Mouse (Mus musculus): ENCODE measurements around the gene Tha1. TPM values are rescaled to one million over a fixed set of nuclear protein-coding genes. Genes with fewer than 3 reads are reported as not detected.

Gene Tha1
- polyA plus RNA-seq (2016; fragmentation: Nextera tagmentation; extraction: Ambion mirVana): 1.7 TPM in 2 replicates

DNA sequence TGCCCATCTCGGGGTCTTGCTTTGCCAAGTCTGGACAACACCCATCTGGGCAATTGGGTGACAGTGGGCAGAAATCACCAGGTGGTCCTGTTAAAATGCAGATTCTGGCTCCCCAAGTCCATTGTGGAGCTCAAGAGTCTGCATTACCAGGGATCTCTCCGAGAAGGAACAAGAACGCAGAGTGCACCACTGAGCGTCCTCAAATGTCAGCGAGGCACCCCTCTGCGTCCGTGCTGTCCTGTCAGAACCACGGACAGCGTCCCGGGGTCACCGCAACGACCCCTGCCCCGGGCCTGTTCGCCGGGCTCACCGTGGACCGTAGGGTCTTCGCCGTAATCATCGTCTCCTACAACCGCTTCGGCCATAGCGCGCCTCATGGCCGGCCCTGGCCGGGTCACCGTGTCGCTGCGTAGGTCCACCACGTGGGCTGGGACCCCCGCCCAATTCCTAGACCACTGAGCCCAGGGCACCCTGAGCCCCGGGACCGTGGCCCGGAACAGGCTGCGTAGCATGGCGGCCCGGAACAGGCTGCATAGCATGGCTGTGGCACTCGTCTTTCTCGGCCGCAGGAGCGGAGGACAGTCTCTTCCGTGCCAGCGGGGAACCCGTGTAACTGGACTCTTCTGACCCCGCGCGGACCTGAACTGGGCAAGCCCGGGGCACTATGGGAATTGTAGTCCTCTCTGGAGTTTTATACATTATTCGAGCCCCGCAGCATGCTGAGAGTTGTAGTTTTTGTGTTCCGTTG lies at the start of gene Tha1:
Gene Tha1, minus strand, starts transcription at position 621 of the 748 bp plus-strand sequence.
- 2% methylated on average over 51 of the region's 51 CpGs for WGBS (ENCODE audit: insufficient replicate concordance)
- no peaks in the 10 kb centered on the region for H3K9me3 ChIP-seq (replicated peaks)
- H3K4me1 ChIP-seq: peaks cover 40% of the 10 kb centered on the region
- H3K9ac ChIP-seq: peak within 1 kb of the TSS; percentile 61
- peak within 1 kb of the TSS; percentile 62 for H3K4me3 ChIP-seq
- H3K27me3 ChIP-seq (replicated peaks): peaks cover 47% of the 10 kb centered on the region
- no peak for ATAC-seq
- peak within 1 kb of the TSS; percentile 77 for H3K4me2 ChIP-seq
- no peaks in the 10 kb centered on the region for H3K36me3 ChIP-seq
- H3K27ac ChIP-seq: 0 out of 2 replicates have a peak within 1 kb of the TSS, but pooled peaks have one; percentile 28

DNA sequence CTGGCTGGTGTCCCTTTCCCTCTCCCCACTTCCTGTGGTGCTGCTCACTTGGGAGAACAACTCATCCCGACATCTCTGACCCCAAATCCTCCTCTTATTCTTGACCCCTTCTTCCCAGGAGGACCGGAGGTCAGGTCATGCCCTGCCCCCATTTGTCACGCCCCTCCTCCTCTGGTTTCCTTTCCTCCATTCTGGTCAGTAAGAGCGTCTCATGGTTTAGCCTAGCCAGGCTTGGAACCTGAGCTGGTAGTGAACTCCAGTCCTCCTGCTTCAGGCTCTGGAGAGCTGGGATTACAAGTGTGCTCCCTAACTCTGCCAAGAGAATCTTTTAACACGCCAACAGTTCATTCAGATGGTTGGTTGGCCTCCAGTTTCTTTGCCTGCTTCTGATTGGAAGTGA lies 45.9 kb upstream of the Tha1 start:
- H3K9ac ChIP-seq: no peak overlapping the region
- H3K36me3 ChIP-seq: no peaks in the 10 kb centered on the region
- H3K27ac ChIP-seq: no peak overlapping the region
- no peak for ATAC-seq
- no peak overlapping the region for H3K4me3 ChIP-seq
- peaks cover 35% of the 10 kb centered on the region for H3K27me3 ChIP-seq (replicated peaks)
- WGBS (ENCODE audit: insufficient replicate concordance): 24% methylated on average over 5 of the region's 5 CpGs
- no peak overlapping the region for H3K4me2 ChIP-seq
- H3K4me1 ChIP-seq: peaks cover 18% of the 10 kb centered on the region
- H3K9me3 ChIP-seq (replicated peaks): peaks cover 10% of the 10 kb centered on the region

DNA sequence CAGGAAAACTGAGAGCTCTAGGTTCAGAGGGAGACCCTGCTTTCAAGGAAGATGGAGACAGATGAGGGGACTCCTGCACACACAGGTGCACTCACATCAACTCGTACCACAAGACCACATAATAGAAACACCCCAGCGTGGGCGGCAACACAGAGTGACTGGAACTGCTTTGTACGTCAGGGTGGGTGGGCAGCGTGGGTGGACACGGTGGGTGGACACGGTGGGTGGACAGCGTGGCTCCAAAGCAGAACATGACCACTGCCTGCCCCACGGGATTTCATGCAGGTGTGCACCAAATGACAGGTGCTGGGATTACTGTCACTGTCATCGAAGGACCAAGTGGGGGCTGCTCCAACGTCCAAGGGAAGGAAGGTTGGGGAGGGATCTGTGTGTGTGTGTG lies 45.3 kb upstream of the Tha1 start:
- H3K36me3 ChIP-seq: no peaks in the 10 kb centered on the region
- WGBS (ENCODE audit: insufficient replicate concordance): 64% methylated on average over 11 of the region's 11 CpGs
- no peak overlapping the region for H3K27ac ChIP-seq
- ATAC-seq: no peak
- H3K4me3 ChIP-seq: no peak overlapping the region
- no peak overlapping the region for H3K4me2 ChIP-seq
- H3K9ac ChIP-seq: no peak overlapping the region
- peaks cover 35% of the 10 kb centered on the region for H3K27me3 ChIP-seq (replicated peaks)
- H3K4me1 ChIP-seq: peaks cover 24% of the 10 kb centered on the region
- peaks cover 10% of the 10 kb centered on the region for H3K9me3 ChIP-seq (replicated peaks)

DNA sequence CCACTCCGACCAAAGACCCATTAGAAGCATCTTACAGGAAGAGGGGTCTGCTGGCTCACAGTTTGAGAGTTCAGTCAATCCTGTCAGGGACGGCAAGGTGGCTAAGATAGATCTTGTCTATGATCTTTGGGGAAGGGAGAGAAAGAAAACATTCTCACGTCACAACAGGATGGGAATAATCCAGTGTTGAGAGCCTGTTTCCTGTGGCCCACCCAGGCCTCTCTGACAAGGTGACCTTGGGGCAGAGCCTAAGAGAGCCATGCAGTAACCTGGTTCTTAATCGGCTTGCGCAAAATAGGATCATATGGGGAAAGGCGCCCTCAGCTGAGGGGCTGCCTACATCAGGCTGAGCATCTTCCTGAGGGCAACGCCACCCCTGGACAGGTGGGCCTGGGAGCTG lies 42.6 kb upstream of the Tha1 start:
- WGBS (ENCODE audit: insufficient replicate concordance): 91% methylated on average over 7 of the region's 7 CpGs
- H3K4me3 ChIP-seq: no peak overlapping the region
- H3K4me2 ChIP-seq: no peak overlapping the region
- no peak overlapping the region for H3K27ac ChIP-seq
- H3K4me1 ChIP-seq: peaks cover 41% of the 10 kb centered on the region
- peaks cover 10% of the 10 kb centered on the region for H3K9me3 ChIP-seq (replicated peaks)
- ATAC-seq: no peak
- H3K36me3 ChIP-seq: no peaks in the 10 kb centered on the region
- H3K9ac ChIP-seq: no peak overlapping the region
- H3K27me3 ChIP-seq (replicated peaks): peaks cover 30% of the 10 kb centered on the region

DNA sequence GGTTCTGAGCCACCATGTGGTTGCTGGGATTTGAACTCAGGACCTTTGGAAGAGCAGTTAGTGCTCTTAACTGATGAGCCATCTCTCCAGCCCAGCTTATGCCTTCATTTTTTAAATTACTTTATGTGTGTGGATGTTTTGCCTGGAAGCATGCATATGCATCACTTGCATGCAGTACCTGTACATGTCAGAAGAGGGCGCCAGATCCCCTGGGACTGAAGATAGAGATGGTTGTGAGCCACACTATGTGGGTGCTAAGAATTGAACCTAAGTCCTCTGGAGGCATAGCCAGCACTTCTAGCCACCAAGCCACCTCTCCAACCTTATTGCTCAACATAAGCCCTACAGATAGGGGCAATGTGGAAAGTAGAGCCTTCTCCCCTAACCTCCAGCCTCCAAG lies 42.1 kb upstream of the Tha1 start:
- H3K27me3 ChIP-seq (replicated peaks): peaks cover 30% of the 10 kb centered on the region
- WGBS (ENCODE audit: insufficient replicate concordance): 39% methylated on average over 1 of the region's 1 CpGs
- H3K9ac ChIP-seq: no peak overlapping the region
- no peak overlapping the region for H3K4me3 ChIP-seq
- no peak overlapping the region for H3K4me2 ChIP-seq
- H3K9me3 ChIP-seq (replicated peaks): peaks cover 10% of the 10 kb centered on the region
- H3K27ac ChIP-seq: no peak overlapping the region
- H3K36me3 ChIP-seq: no peaks in the 10 kb centered on the region
- no peak for ATAC-seq
- H3K4me1 ChIP-seq: peaks cover 41% of the 10 kb centered on the region

DNA sequence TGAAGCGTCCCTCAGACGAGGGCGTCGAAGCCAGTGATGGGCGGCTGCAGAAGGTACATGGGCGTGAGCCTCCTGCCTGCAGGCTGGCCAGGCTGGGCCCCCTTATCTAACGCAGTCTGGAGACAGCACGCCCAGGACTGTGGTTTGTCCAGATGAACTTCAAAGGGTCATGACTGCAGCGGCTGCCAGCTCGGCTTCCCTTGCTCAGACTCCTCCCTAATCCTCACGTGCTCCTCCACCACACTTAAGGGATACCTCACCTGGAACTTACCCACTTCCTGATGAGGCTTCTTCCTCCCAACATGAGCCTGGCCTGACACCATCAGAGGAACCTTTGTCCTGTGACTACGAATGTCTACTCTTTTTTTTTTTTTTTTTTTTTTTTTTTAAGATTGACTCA lies 41.2 kb upstream of the Tha1 start:
- Histone ChIP-seq H3K4me2 (peak overlapping the region; percentile 46), H3K4me1 (peaks cover 40% of the 10 kb centered on the region), H3K4me3 (no peak overlapping the region), H3K27me3 (replicated peaks) (peaks cover 32% of the 10 kb centered on the region), H3K9ac (peak overlapping the region; percentile 55; the same call in 1 of the 2 replicates), H3K9me3 (replicated peaks) (peaks cover 10% of the 10 kb centered on the region), H3K36me3 (no peaks in the 10 kb centered on the region), H3K27ac (peak overlapping the region; percentile 87)
- ATAC-seq: peak; percentile 94
- 9% methylated on average over 12 of the region's 12 CpGs for WGBS (ENCODE audit: insufficient replicate concordance)

DNA sequence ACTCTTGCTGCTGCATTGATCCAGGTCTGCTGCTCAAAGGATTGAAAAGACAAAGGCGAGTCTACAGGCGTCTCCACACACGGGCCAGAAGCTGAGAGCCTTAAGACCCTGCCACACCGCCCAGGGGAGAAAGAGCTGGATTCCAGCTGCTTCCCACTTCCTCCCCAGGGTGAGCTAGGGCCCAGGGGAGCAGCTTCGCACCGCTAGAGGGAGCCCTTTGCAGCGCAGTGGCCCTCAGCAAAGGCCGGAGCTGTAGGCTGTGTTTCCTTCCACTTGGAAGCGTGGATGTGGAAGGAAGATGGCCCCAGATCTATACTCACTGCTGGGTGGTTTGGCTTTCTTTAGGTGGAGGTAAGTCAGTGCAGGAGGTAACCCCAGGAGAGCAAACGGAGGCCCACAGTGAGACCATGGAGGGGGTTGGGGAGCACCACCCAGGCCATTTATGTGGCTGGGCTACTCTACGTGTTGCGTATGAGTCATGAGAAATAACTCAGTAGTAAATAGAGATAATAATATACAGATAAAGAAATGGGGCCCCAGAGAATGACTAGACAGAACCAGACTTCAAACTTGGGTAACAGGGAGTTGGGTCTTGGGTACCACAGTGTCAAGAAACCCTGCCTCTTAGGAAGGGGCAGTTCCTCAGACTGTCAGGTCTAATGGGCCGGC lies 39.5 kb upstream of the Tha1 start:
- H3K9ac ChIP-seq: peak overlapping the region; percentile 28; the same call in 1 of the 2 replicates
- peak overlapping the region; percentile 87 for H3K27ac ChIP-seq
- peak; percentile 75 for ATAC-seq
- peaks cover 36% of the 10 kb centered on the region for H3K4me1 ChIP-seq
- peaks cover 20% of the 10 kb centered on the region; the same call in 1 of the 2 replicates for H3K27me3 ChIP-seq (replicated peaks)
- 0 out of 2 replicates have a peak overlapping the region, but pooled peaks have one; percentile 5 for H3K4me3 ChIP-seq
- H3K4me2 ChIP-seq: peak overlapping the region; percentile 48
- H3K9me3 ChIP-seq (replicated peaks): peaks cover 10% of the 10 kb centered on the region
- H3K36me3 ChIP-seq: no peaks in the 10 kb centered on the region
- WGBS (ENCODE audit: insufficient replicate concordance): 16% methylated on average over 13 of the region's 13 CpGs

DNA sequence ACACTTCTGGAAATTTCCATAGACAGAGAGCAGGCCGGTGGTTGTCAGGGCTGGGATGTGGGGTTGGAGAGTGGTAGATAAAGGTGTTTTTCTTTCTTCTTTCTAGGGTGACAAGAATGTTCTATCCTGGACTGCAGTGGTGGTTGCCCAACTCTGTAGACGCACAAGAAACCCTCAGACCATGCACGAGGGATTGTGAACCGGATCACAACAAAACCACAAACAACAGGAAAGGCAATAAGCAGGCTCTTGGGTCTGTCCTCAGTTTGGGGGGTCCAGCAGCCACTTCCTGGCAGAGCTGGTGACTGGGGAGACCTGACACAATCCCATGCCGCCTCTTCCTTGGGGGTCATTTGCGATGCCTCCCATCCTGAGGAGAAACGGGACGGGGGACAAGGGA lies 36.1 kb upstream of the Tha1 start:
- Histone ChIP-seq H3K9ac (no peak overlapping the region), H3K4me3 (no peak overlapping the region), H3K36me3 (no peaks in the 10 kb centered on the region), H3K4me2 (no peak overlapping the region), H3K4me1 (peaks cover 25% of the 10 kb centered on the region), H3K27ac (no peak overlapping the region), H3K27me3 (replicated peaks) (0 out of 2 replicates have a peak, but pooled peaks cover 4% of the 10 kb centered on the region), H3K9me3 (replicated peaks) (no peaks in the 10 kb centered on the region)
- ATAC-seq: no peak
- 50% methylated on average over 8 of the region's 8 CpGs for WGBS (ENCODE audit: insufficient replicate concordance)

DNA sequence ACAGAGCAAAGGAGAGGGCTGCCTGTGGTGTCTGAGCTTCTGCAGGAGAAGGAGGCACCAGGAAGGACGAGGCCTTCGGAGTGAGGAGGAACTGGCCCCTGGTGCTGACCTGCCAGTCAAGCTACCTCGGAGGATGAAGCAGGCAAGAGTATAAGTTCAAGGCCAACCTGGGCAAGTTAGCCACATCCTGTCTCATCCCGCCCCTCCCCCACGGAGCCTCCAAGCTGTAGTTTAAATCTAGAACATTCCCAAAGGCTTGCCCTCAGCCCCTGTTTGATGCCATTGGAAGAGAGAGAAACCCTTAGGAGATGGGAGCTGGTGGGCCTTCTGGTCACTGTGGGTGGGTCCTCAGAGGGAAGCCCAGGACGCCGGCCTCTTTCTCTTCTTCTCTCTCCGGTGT lies 31.2 kb upstream of the Tha1 start:
- Histone ChIP-seq H3K36me3 (no peaks in the 10 kb centered on the region), H3K27me3 (replicated peaks) (no peaks in the 10 kb centered on the region), H3K4me2 (no peak overlapping the region), H3K4me3 (no peak overlapping the region), H3K9me3 (replicated peaks) (no peaks in the 10 kb centered on the region; the same call in 1 of the 2 replicates), H3K9ac (no peak overlapping the region), H3K4me1 (no peaks in the 10 kb centered on the region), H3K27ac (no peak overlapping the region)
- 58% methylated on average over 8 of the region's 8 CpGs for WGBS (ENCODE audit: insufficient replicate concordance)
- ATAC-seq: no peak

DNA sequence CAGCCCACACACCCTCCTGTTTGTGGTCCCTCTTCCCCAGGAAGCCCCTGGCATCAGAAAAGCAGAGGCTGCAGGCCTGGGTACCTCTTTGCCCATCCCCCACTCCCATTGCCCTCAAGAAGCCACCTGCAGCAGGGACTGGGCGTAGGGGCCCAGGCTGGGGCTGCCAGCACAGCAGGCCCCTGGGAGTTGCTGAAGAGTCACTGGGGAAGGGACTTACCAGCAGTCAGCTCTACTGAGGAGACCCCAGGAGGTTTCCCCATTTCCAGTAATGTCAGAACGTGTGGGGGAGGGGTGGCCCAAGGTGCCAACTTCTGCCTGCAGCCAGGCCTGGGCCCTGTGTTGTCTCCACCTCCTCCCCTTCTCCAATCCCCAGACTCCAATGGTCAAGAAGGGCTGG lies 29.0 kb upstream of the Tha1 start:
- Histone ChIP-seq H3K36me3 (no peaks in the 10 kb centered on the region), H3K4me3 (no peak overlapping the region), H3K27me3 (replicated peaks) (no peaks in the 10 kb centered on the region), H3K27ac (no peak overlapping the region), H3K9me3 (replicated peaks) (no peaks in the 10 kb centered on the region; the same call in 1 of the 2 replicates), H3K9ac (no peak overlapping the region), H3K4me2 (no peak overlapping the region), H3K4me1 (no peaks in the 10 kb centered on the region)
- WGBS (ENCODE audit: insufficient replicate concordance): 59% methylated on average over 2 of the region's 2 CpGs
- ATAC-seq: no peak

DNA sequence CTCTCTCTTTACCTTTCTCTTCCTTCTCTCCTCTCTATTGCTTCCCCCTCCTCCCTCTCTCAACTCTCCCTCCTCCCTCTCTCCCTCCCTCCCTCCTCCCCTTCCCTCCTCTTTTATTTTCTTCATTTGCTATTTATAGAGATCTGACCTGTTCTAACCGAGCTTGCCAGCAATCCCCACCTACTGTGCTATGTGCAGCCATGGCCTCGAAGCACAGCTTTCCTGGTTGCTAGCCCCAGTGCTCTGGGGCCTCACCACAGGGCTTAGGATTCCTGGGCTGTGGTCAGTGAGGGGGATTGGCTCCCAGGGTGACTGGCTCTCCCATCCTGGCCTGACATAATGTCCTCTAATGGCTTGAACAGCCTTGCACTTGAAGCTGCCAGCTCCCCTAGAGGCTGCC lies 23.3 kb upstream of the Tha1 start:
- H3K27ac ChIP-seq: no peak overlapping the region
- H3K4me3 ChIP-seq: no peak overlapping the region
- no peak for ATAC-seq
- no peaks in the 10 kb centered on the region for H3K36me3 ChIP-seq
- H3K27me3 ChIP-seq (replicated peaks): peaks cover 15% of the 10 kb centered on the region
- H3K9ac ChIP-seq: no peak overlapping the region
- WGBS (ENCODE audit: insufficient replicate concordance): 38% methylated on average over 2 of the region's 2 CpGs
- no peaks in the 10 kb centered on the region; the same call in 1 of the 2 replicates for H3K9me3 ChIP-seq (replicated peaks)
- 0 out of 2 replicates have a peak, but pooled peaks cover 2% of the 10 kb centered on the region for H3K4me1 ChIP-seq
- H3K4me2 ChIP-seq: no peak overlapping the region

DNA sequence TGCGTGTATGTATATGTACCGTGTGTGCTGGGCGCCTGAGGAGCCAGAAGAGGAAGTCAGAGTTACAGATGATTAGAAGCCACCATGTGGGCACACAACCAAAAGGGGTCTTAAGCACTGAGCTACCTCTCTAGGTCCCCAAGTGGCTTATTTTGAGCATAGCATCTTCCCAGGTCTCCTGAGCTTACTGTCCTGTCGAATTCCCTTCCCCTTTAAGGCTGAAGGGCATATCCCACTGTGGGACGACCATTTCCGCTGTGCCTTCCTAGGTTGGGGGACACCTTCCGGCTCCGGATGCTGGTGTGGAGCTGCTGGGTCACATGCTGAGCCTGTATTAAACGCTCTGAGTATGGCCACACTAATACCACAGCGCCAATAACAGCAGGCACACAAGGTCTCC lies 21.4 kb upstream of the Tha1 start:
- WGBS (ENCODE audit: insufficient replicate concordance): 35% methylated on average over 10 of the region's 10 CpGs
- Histone ChIP-seq H3K4me2 (no peak overlapping the region), H3K4me1 (peaks cover 18% of the 10 kb centered on the region), H3K36me3 (no peaks in the 10 kb centered on the region), H3K27ac (no peak overlapping the region), H3K9ac (no peak overlapping the region), H3K9me3 (replicated peaks) (no peaks in the 10 kb centered on the region), H3K27me3 (replicated peaks) (peaks cover 34% of the 10 kb centered on the region), H3K4me3 (no peak overlapping the region)
- no peak for ATAC-seq

All from liver, embryonic 12.5 days (tissue).